Mouse (Mus musculus) spleen, adult 12 weeks (tissue): Measurements from ENCODE around the gene Ostf1.
A peak's percentile ranks its signal among the peaks of the same experiment; 100 is the strongest.

Experiments
- DNase-seq: peaks from one replicate; pipeline ENCODE4 v3.0.0; 2022; ENCODE audit warnings: low spot score

The Ostf1 gene

GRCm38 (mm10) chr19:18631644-18632219, at the start of gene Ostf1, which contains the start of gene Nmrk1:
Gene Ostf1, minus strand, starts transcription at chr19:18631823.
Gene Nmrk1, plus strand, starts transcription at chr19:18631950.
- DNase-seq, result peak; percentile 95

GRCm38 (mm10) chr19:18673116-18673515, 41.5 kb upstream of the Ostf1 start:
- DNase-seq, result no peak

- no peak for DNase-seq
Measured at GRCm38 (mm10) chr19:18672498-18672897, 40.9 kb upstream of the Ostf1 start.

- peak; percentile 54 for DNase-seq
Measured at GRCm38 (mm10) chr19:18671056-18671741, 39.6 kb upstream of the Ostf1 start.

- peak; percentile 98 for DNase-seq
Measured at GRCm38 (mm10) chr19:18670608-18671007, 39.0 kb upstream of the Ostf1 start, which contains the start of gene Carnmt1. Gene Carnmt1, plus strand, starts transcription at chr19:18670764.

- DNase-seq, result no peak
Measured at GRCm38 (mm10) chr19:18669551-18669950, 37.9 kb upstream of the Ostf1 start.

GRCm38 (mm10) chr19:18666966-18667365, 35.3 kb upstream of the Ostf1 start:
- DNase-seq, result no peak

GRCm38 (mm10) chr19:18663904-18664303, 32.3 kb upstream of the Ostf1 start:
- DNase-seq, result no peak

- no peak for DNase-seq
Measured at GRCm38 (mm10) chr19:18661683-18662082, 30.1 kb upstream of the Ostf1 start.

GRCm38 (mm10) chr19:18660466-18660865, 28.8 kb upstream of the Ostf1 start:
- DNase-seq, result no peak

- DNase-seq, result no peak
Measured at GRCm38 (mm10) chr19:18659349-18659748, 27.7 kb upstream of the Ostf1 start.

- no peak for DNase-seq
Measured at GRCm38 (mm10) chr19:18658473-18658872, 26.9 kb upstream of the Ostf1 start.

GRCm38 (mm10) chr19:18655999-18656398, 24.4 kb upstream of the Ostf1 start:
- no peak for DNase-seq

GRCm38 (mm10) chr19:18654984-18655383, 23.4 kb upstream of the Ostf1 start:
- DNase-seq, result no peak

GRCm38 (mm10) chr19:18654330-18654729, 22.7 kb upstream of the Ostf1 start:
- no peak for DNase-seq

- DNase-seq, result no peak
Measured at GRCm38 (mm10) chr19:18653058-18653457, 21.4 kb upstream of the Ostf1 start.

GRCm38 (mm10) chr19:18652592-18652991, 21.0 kb upstream of the Ostf1 start:
- no peak for DNase-seq

GRCm38 (mm10) chr19:18650473-18650872, 18.9 kb upstream of the Ostf1 start:
- DNase-seq, result no peak

- DNase-seq, result no peak
Measured at GRCm38 (mm10) chr19:18649955-18650354, 18.3 kb upstream of the Ostf1 start.

GRCm38 (mm10) chr19:18648558-18648945, 16.9 kb upstream of the Ostf1 start:
- no peak for DNase-seq

GRCm38 (mm10) chr19:18647775-18648557, 16.3 kb upstream of the Ostf1 start:
- no peak for DNase-seq

- no peak for DNase-seq
Measured at GRCm38 (mm10) chr19:18646853-18647420, 15.3 kb upstream of the Ostf1 start.

GRCm38 (mm10) chr19:18646397-18646796, 14.8 kb upstream of the Ostf1 start:
- DNase-seq, result no peak
